Mouse (Mus musculus): ENCODE data around the gene Arvcf. TPM values are rescaled to one million over a fixed set of nuclear protein-coding genes. Genes with fewer than 3 reads are reported as not detected.

Gene Arvcf
- polyA plus RNA-seq, 1 experiment from 2014 or later, result 20.6 TPM

DNA sequence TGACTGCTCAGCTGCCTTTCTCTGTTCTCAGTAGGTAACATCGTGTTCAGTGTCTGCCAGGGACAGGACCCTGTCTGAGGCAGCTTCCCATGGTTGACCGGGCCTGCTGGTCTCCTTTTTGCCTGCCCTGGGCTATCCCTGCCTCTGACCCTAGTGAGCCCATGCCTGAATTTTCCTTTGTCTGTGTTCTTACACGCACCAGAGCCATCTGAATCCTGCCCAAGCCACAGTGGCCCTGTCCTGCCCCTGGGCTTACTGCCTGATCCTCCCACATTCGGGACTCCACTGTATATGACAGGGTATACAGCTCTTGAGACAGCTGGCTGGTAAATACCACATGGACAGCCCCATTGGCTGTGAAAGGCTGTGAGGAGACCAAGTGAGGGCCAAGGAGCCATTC lies 61.8 kb downstream of the Arvcf start:
- H3K4me3 ChIP-seq (replicated peaks; ENCODE audit: low read depth, low read length), result no peak overlapping the region
- no peaks in the 10 kb centered on the region for H3K9me3 ChIP-seq (replicated peaks; ENCODE audit: low read length)
- no peak for TF ChIP-seq CTCF (IDR thresholded peaks at IDR 0.05; ENCODE audit: low read depth)
- no peaks in the 10 kb centered on the region for H3K27me3 ChIP-seq (ENCODE audit: insufficient read depth, low read length)
- ATAC-seq (replicated peaks; ENCODE audit: low FRiP score, low read depth), result no peak
- peaks cover 19% of the 10 kb centered on the region for H3K4me1 ChIP-seq (replicated peaks; ENCODE audit: insufficient read depth, low read length)
- H3K36me3 ChIP-seq (ENCODE audit: insufficient read depth, low read length), result 0 out of 2 replicates have a peak, but pooled peaks cover 14% of the 10 kb centered on the region
- H3K9ac ChIP-seq (ENCODE audit: low read depth, low read length), result no peak overlapping the region
- H3K4me2 ChIP-seq (ENCODE audit: low read length), result no peak overlapping the region
- no peak for DNase-seq (ENCODE audit: low spot score)
- peak overlapping the region; percentile 25; the same call in 1 of the 2 replicates for H3K27ac ChIP-seq
- WGBS, result 48% methylated on average over 4 of the region's 4 CpGs

GRCm38 (mm10) chr16:18410418-18410817 lies 62.4 kb downstream of the Arvcf start:
- TF ChIP-seq CTCF (IDR thresholded peaks at IDR 0.05; ENCODE audit: low read depth), result no peak
- no peaks in the 10 kb centered on the region for H3K27me3 ChIP-seq (ENCODE audit: insufficient read depth, low read length)
- DNase-seq (ENCODE audit: low spot score) (no peak), ATAC-seq (replicated peaks; ENCODE audit: low FRiP score, low read depth) (no peak)
- peaks cover 19% of the 10 kb centered on the region for H3K4me1 ChIP-seq (replicated peaks; ENCODE audit: insufficient read depth, low read length)
- H3K9ac ChIP-seq (ENCODE audit: low read depth, low read length), result no peak overlapping the region
- H3K36me3 ChIP-seq (ENCODE audit: insufficient read depth, low read length), result 0 out of 2 replicates have a peak, but pooled peaks cover 12% of the 10 kb centered on the region
- H3K9me3 ChIP-seq (replicated peaks; ENCODE audit: low read length), result no peaks in the 10 kb centered on the region
- no peak overlapping the region for H3K4me2 ChIP-seq (ENCODE audit: low read length)
- peak overlapping the region; percentile 79; the same call in 1 of the 2 replicates for H3K27ac ChIP-seq
- WGBS, result 73% methylated on average over 5 of the region's 5 CpGs
- no peak overlapping the region for H3K4me3 ChIP-seq (replicated peaks; ENCODE audit: low read depth, low read length)

GRCm38 (mm10) chr16:18411026-18411649 lies 63.2 kb downstream of the Arvcf start:
- H3K4me2 ChIP-seq (ENCODE audit: low read length), result peak overlapping the region; percentile 0; the same call in 1 of the 2 replicates
- ATAC-seq (replicated peaks; ENCODE audit: low FRiP score, low read depth), result peak; percentile 29
- peak overlapping the region; percentile 79 for H3K27ac ChIP-seq
- H3K9ac ChIP-seq (ENCODE audit: low read depth, low read length), result 0 out of 2 replicates have a peak overlapping the region, but pooled peaks have one; percentile 8
- H3K4me1 ChIP-seq (replicated peaks; ENCODE audit: insufficient read depth, low read length), result peaks cover 22% of the 10 kb centered on the region
- H3K4me3 ChIP-seq (replicated peaks; ENCODE audit: low read depth, low read length), result no peak overlapping the region
- peak; percentile 36 for DNase-seq (ENCODE audit: low spot score)
- peak; percentile 4; the same call in 1 of the 2 replicates for TF ChIP-seq CTCF (IDR thresholded peaks at IDR 0.05; ENCODE audit: low read depth)
- WGBS, result 54% methylated on average over 13 of the region's 13 CpGs
- H3K36me3 ChIP-seq (ENCODE audit: insufficient read depth, low read length), result 0 out of 2 replicates have a peak, but pooled peaks cover 12% of the 10 kb centered on the region
- H3K27me3 ChIP-seq (ENCODE audit: insufficient read depth, low read length), result no peaks in the 10 kb centered on the region
- H3K9me3 ChIP-seq (replicated peaks; ENCODE audit: low read length), result no peaks in the 10 kb centered on the region

DNA sequence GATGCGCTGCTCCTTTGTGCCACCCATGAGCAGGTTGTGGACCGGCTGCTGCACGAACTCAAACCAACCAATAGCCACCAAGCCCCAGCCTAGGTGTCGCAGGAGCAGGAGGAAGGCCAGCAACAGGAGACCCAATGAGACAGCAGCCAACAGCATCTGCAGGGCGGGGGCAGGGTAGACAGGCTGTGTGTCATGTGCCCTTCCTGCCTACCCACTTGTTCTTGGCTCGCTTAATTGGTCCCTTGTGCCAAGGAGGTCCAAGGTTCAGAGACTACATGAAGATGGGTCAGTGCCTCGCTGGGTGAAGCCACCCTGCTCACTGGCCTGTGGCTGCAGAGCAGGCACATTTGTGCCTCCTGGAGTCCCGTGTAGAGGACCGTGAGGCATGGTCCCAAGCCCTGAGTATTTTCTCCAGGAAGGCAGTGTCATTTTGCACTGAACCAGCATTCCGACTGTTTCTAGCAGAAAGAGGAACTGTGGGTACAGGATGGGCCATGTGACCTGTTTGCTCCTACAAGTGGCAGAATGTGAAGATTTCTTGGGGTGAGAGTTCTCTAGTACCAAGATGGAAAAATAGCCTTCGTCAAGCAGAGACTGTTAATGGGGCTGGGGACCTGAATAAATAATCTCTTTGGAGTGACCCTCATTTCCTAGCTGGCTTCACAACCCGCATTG lies 64.0 kb downstream of the Arvcf start:
- no peak overlapping the region for H3K9ac ChIP-seq (ENCODE audit: low read depth, low read length)
- H3K4me1 ChIP-seq (replicated peaks; ENCODE audit: insufficient read depth, low read length), result peaks cover 29% of the 10 kb centered on the region
- no peak overlapping the region for H3K4me3 ChIP-seq (replicated peaks; ENCODE audit: low read depth, low read length)
- ATAC-seq (replicated peaks; ENCODE audit: low FRiP score, low read depth) (peak; percentile 88), DNase-seq (ENCODE audit: low spot score) (peak; percentile 56)
- H3K9me3 ChIP-seq (replicated peaks; ENCODE audit: low read length), result no peaks in the 10 kb centered on the region
- no peak for TF ChIP-seq CTCF (IDR thresholded peaks at IDR 0.05; ENCODE audit: low read depth)
- no peaks in the 10 kb centered on the region for H3K27me3 ChIP-seq (ENCODE audit: insufficient read depth, low read length)
- H3K4me2 ChIP-seq (ENCODE audit: low read length), result no peak overlapping the region
- H3K27ac ChIP-seq, result peak overlapping the region; percentile 79
- H3K36me3 ChIP-seq (ENCODE audit: insufficient read depth, low read length), result 0 out of 2 replicates have a peak, but pooled peaks cover 12% of the 10 kb centered on the region
- 61% methylated on average over 12 of the region's 12 CpGs for WGBS

DNA sequence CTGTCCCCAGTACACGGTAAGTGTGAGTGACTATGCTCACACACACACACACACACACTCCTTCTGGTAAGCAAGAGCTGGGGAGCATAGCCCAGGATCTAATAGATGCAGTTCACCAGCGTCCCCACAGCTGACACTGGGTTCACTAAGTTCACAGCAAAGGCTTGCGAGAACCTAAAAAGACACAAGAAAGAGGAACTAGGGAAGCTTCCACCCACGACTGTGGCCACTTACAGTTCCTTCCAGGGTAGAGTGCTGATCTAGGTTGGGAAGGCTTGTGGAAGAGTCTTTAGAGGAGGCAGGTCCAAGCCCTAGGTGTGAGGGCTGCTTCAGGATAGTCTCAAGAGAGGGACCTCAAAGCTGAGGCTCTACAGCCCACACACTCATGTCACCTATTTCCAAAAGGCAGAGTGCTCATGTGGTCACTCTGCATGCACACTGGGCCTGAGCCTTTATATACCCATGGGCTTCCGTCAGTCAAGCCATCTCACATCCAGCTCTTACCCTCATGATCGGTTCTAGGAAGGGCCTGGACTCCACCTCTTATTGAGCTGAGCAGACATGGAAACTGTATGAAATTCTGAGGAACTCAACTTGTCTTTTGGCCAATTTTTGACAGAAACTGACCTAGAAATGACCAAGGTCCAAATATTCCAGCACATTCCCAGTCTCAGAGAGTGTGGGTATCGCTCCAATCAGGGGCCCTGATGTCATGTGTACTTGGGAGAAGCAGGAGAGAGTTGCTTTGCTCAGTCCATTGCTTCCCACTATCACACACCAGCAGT lies 65.2 kb downstream of the Arvcf start:
- peaks cover 29% of the 10 kb centered on the region for H3K4me1 ChIP-seq (replicated peaks; ENCODE audit: insufficient read depth, low read length)
- no peaks in the 10 kb centered on the region for H3K27me3 ChIP-seq (ENCODE audit: insufficient read depth, low read length)
- no peak for DNase-seq (ENCODE audit: low spot score)
- ATAC-seq (replicated peaks; ENCODE audit: low FRiP score, low read depth), result no peak
- H3K27ac ChIP-seq, result peak overlapping the region; percentile 79; the same call in 1 of the 2 replicates
- no peak overlapping the region for H3K4me3 ChIP-seq (replicated peaks; ENCODE audit: low read depth, low read length)
- TF ChIP-seq CTCF (IDR thresholded peaks at IDR 0.05; ENCODE audit: low read depth), result no peak
- no peak overlapping the region for H3K4me2 ChIP-seq (ENCODE audit: low read length)
- H3K36me3 ChIP-seq (ENCODE audit: insufficient read depth, low read length), result 0 out of 2 replicates have a peak, but pooled peaks cover 12% of the 10 kb centered on the region
- H3K9me3 ChIP-seq (replicated peaks; ENCODE audit: low read length), result no peaks in the 10 kb centered on the region
- no peak overlapping the region for H3K9ac ChIP-seq (ENCODE audit: low read depth, low read length)
- 83% methylated on average over 7 of the region's 7 CpGs for WGBS
